Mouse (Mus musculus) layer of hippocampus, postnatal 36 days (tissue): ENCODE measurements around the gene Gstt1. TPM values are rescaled to one million over a fixed set of nuclear protein-coding genes. Genes with fewer than 3 reads are reported as not detected.
"Not testable (repeated sequence)": the region's sequence is repeated elsewhere in the genome, so short reads cannot be mapped to it uniquely, and the experiment has no call there.

Source experiments
- DNase-seq, 2 experiments: peaks; one replicate each; pipeline ENCODE4 v3.0.0; 2022
- total RNA-seq, 2 experiments: library from RNA; stranded (reverse); gene quantifications; 2 replicates each; pipeline ENCODE4 v1.2.3; 2021

The Gstt1 gene
- total RNA-seq, 2 experiments from 2014 or later = 4.6 to 6.1 TPM

DNA sequence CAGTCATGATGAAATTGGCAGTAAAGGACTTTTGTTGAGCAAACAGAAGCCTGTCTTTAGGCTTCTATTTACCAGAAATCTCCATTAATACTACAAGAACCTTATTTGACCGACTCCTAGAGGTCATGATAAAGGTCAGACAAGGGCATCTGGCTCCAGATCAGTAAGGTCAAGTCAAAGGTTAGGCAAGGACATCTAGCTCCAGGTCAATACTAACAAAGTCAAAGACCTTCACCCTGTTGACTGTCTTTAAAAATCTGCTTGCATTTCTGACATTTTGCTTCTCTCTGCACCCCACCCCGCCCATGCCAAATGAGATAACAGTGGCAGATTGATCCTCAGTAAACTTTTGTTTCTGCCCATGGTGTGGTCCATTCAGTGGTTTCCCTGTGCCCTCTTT, 5.8 kb upstream of the Gstt1 start:
- no peak for DNase-seq

DNA sequence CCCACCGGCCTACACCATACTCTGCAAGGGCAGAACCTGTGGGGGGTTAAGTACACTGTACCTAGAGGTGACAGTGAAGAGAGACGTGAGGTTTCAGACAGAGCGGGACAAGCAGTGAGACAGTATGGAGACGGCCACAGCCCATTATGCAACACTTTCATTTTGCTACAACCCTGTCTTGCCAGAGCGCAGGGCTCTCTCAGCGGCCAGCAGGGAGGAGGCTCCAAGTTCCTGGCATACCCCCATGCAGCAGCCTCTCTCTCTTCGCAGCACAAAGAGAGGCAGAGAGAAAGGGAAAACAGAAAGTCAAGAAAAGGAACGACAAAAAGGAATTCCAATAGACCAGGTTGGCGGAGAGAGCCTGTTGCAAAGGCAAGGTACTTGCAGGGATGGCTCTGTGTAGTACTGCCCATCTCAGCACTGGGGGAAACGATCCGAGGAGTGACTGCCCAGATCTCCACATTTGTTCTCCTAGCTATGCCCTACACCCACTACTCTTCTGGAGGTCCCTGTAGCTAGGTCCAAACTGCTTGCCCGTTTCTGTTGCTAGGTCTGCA, 687 bp downstream of the Gstt1 start:
- peak; percentile 22 to 37 for DNase-seq

DNA sequence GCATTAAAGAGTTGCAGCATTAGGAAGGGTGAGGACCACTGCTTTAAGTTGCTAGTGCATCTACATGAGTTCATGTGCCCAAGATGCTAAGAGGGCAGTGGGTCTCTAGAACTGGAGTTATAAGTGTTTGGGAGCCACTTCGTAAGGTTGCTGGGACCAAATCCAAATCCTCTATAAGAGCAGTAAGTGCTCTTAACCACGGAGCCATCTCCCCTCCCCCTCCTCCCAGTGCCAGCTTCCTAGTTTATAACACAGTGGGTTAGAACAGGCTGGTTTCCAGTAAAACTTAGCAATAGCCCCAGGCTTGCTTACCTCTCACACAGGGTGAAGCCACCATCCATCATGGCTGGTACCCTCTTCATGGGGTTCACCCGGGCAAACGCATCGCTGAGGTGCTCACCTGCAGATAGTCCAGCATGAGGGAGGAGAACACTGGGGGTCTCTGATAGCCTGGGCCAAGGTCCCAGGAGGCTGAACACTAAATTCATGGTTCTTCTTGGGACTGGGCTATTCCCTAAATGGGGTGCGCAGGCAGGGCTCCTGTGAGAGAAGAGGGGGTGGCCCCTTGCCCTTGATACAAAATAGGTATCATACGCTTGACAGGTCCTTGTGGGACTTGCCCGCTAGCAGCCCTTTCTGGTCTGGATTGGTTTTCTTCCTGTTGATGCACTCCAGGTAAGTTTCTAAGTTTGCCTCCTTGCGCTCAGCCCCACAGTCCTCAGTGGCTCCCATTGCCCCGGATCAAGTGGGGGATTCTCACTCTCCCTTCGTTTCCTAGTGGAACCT, 1.5 kb downstream of the Gstt1 start:
- DNase-seq = no peak

GRCm38 (mm10) chr10:75794880-75795279, 3.5 kb downstream of the Gstt1 start:
- no peak for DNase-seq

DNA sequence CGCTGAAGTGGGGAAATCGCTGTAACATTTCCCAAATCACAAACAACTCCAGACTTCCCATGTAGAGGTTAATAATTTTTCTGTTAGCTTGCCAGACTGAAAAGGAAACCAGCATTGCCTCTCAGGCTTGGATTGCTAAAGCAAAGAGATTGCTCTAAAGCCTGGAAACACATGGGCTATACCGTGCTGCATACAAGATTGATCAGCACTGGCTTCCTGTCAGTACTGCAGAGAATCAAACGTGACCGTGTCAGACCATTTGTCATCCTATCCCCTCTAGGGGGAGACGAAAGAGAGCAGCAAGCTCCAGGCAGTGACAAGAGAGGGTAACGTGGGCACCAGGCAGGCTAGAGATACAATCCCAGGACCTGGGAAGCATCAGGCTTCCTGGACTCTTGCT, 7.6 kb downstream of the Gstt1 start:
- no peak for DNase-seq

- DNase-seq = no peak
These were observed 8.5 kb downstream of the Gstt1 start for GRCm38 (mm10) chr10:75789841-75790240.

DNA sequence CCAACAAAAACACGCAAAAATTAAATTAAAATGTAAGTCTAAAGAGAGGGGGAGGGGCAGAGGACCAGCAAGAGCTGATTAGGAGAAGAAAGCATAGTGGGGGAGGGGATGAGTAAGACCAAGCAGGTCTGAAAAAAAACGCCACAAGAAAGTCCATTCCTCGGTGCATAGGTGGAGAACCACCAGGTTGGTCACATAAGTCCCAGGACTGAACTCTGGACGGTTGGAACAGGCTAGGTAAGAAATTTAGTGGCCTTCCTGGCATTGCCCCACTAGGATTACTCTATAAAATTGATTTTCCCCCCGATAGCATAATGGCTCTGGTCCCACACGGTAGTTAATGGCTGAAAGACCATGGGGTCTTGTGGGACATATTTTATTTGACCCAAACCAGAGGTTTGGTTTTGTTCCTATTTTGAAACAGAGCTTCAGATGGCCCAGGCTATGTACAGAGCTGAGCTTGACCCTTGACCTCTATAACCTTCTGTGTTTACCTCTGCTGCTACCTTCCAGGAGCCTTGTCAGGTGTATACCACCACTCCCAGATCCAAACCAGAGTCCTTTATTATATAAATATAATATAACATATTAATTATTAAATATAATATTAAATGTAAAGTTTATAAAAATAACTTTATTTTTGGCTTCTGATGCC, 9.2 kb downstream of the Gstt1 start:
- no peak for DNase-seq

DNA sequence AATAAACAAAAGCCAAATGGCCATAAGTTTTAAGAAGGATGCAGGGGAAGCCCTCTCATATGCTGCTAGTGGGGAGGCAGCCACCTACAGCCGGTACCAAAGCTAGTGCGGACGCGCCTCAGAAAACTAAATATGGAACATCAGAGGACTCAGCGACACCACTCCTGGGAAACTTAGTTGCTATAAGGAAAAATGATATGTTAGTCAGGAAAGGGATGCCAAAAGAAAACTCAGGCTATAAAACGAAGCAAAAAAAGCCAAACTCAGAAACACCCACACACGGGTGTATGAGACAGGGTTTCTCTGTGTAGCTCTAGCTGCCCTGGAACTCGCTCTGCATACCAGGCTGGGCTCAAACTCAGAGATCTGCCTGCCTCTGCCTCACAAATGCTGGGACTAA, 10.1 kb downstream of the Gstt1 start:
- DNase-seq = no peak

DNA sequence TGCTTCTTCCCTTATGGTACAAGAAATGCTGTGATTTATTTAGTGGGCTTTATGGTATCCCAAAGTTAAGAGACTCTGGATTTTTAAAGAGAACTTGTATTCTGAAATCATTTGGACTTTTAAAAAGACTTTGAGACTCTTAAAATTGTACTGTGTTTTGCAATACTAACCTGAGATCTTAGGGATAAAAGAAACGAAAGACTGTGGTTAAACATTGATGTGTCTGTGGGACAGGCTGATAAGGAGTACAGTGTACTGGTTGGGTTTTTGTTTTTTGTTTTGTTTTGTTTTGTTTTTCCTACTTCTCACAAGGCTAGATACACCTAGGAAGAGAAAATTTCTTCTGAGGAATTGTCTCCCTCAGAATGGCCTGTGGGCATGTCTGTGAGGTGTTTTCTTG, 12.9 kb downstream of the Gstt1 start:
- no peak for DNase-seq

DNA sequence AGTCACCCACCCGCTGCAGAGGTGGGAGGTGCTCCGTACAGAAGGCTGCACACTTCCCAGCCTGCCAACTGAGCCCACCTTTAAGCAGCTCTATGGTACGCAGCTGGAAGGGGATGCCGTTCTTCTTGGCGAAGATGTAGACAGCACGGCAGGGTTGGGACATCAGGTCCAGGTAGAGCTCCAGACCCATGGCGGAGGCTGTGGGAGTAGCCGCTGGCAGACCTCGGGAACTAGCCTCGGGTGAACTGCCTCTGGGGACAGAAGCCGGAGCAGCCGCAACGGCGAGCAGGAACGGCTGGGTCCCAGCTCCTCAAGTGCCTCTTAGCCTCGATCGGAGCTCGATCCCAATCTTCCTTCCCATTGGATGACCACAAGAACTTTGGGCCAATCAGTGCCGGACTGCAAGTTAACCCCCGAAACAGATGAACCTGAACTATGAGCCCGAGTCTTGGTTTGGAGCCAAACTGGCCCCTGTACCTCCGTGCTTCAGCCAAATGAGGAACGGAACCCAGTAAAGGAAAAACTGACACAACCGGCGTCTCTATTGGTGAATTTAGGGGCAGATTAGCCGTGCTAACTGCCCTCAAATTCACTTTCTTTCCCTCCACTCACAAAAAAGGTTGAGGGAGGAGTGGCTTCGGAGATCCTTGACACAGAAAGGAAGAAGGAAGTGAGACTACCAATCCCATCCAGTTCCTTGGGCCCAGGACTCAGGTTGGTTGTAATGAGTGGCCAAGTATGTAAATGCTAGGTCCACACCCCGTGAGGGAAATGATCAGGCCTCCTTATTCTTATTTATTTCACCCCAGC, 17.4 kb downstream of the Gstt1 start, which contains the start of the genes Gm20441 and Gstt3:
Gene Gm20441 (minus strand): TSS at position 186 of the 810 bp plus-strand sequence.
Gene Gstt3 (minus strand): TSS at position 646 of the 810 bp plus-strand sequence.
- DNase-seq = no peak

DNA sequence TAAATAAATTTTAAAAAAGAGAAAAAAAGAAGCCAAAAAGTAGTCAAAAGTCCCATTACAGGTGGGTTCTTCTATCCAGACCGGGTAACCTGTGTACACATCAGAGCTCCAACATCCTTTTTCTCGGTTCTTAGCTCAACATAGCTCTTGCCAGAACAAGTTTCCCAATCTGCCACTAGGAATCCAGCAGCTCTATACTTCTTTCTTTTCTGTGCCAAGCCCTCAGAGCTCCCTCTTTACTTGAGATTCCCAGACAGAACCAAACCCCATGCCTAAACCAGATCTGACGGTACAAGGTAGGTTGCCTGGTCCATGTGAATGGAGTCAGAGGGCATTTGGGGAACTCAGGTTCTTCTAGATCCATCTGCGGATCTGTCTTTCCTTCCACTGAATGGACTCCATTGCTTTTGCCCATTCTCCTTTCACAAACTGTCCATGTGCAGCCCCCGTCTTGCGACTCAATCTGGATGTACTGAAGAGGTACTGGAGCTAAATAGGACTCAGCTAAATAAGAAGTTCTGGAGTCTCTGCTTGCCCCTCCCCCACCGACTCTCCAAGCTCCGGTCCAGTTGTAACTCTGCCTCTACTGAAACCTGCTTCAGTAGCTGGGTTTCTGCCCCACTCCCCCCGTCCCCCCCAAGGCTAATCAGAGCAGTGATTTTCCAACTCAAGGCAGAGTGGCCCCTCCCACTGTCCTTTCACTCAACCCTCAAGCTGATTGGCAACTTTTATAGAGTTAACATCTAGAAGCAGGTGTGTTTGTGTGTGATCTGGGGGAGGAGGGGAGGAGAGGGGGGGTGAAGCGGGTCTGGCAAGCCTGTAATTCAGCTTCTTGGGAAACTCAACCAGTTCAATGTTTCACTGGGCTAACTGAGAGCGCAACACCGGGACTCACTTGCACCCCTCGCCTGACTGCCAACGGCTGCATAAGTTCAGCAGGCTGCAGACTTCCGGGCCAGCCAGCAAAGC, 18.9 kb downstream of the Gstt1 start:
- DNase-seq = no peak

- DNase-seq = no peak
These were observed 20.5 kb downstream of the Gstt1 start for GRCm38 (mm10) chr10:75777885-75778284.

DNA sequence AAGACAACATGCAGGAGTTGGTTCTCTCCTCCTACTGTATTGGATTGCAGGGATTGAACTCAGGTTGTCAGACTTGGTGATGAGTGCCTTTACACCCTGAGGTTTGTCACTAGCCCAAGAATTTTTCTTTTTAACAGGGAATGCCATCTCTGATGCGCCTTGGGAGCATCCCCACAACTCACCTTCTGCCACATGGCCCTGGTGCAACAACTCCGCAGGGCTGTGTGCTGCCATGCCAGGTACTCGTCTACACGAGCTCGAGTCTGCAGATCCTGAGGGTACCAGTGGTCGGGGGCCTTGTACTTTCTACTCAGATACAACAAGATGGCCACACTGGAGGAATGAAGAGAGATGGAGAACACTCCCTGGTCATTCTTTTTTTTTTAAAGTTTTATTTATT, 21.8 kb downstream of the Gstt1 start:
- no peak for DNase-seq

DNA sequence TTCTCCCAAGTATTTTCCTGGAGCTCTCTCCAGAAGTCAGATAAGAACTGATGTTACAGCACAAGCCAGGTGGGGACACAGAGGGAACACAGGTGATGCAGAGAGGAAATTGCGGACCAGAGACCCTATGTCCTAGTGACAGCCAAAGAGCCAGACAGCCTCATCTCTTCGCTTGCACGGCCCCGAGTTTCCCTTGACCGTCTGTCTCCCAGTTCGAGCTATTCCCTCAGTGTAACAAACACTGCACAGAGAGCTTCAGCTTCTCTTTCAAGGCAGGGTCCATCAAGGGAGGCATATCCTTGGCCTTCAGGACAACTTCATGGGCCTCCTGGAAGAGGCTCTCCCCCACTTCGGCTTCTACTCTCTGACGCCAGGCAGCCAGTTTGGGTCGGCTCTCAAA, 23.8 kb downstream of the Gstt1 start:
- DNase-seq = no peak

DNA sequence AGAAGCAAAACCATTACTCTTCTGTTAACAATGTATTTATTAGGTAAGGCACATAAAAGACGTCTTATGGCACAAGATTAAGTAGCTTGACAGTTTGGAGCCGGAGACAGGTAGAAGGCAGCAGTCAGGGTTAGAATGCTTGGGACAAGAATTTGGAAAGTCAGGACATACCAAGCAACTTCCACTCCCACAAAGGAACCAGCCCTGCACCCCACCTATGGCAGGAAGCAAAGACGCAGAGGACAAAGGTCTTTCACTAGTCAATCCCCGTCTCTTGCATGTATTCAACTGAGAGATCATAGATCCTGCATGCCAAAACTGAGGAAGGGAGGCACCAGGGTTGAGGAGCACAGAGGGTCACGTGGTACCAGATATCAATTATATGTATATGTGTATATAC, 24.3 kb downstream of the Gstt1 start:
- no peak for DNase-seq

DNA sequence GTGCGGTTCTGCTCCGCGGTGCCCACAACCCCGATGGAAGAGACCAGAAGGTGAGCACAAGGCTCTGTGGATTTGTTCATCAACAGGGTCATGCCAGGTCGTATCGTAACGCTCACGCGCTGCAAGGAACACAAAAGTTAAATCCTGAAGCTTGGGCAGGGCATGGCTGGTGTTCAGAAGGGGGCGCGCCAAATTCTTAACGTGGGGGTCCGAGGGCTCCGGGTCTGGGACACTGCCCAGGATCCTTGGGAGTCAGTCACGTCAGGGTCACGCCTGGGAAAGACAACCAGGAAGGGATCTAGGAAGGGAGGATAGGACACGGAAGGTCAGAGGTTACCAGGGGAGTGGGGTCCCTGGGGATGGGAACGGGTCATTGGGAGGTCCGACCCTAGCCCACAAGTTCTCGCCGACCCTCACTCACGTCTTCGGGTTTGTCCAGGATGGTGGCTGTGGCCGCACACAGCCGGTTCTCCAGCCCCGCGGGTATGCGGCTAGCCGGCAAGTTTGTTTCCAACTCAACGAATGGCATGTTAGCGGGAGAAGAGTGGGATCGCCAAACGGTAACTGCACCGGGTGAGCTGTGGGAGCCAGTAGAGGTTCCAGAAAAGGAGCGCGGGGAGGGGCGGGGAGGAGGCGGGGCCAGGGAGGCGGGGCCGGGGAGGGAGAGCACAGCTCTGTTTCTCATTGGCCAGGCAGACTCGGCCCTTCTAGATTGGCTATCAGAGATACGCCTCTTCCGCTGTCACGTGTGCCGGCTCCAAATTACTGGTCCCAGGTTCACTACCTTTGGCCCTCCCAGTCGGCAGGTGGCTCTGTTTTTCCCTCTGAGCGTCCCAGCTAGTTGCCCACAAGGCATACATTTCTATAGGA, 25.4 kb downstream of the Gstt1 start, which contains the start of gene Ddt:
Gene Ddt (minus strand): TSS at position 620 of the 870 bp plus-strand sequence.
- peak; percentile 71 to 77 for DNase-seq

GRCm38 (mm10) chr10:75767756-75768155, 30.6 kb downstream of the Gstt1 start:
- not testable (repeated sequence) for DNase-seq

GRCm38 (mm10) chr10:75766856-75767255, 31.5 kb downstream of the Gstt1 start:
- DNase-seq = no peak

GRCm38 (mm10) chr10:75764519-75765473, 33.6 kb downstream of the Gstt1 start:
- DNase-seq = peak in 1 of 2 experiments; percentile 10
